Mouse (Mus musculus) hindbrain, embryonic 15.5 days (tissue): ENCODE results near the gene Gm21366. TPM values are rescaled to one million over a fixed set of nuclear protein-coding genes. Genes with fewer than 3 reads are reported as not detected.
"Not testable (repeated sequence)": the region's sequence is repeated elsewhere in the genome, so short reads cannot be mapped to it uniquely, and the experiment has no call there.

Experiments used
- ATAC-seq: fragments of 200-750 bp; cut with Nextera tagmentation; 2 replicates; pipeline ENCODE4 v1.8.0; 2017; ENCODE audit warnings: low read depth, moderate number of reproducible peaks, moderate TSS enrichment; ENCODE audit not compliant: low FRiP score
- H3K27ac ChIP-seq: fragments of 300-500 bp; sonication (generic); replicated peaks from 2 replicates; pipeline ENCODE4 v1.5.1; 2015; ENCODE audit warnings: mild to moderate bottlenecking, inconsistent platforms
- H3K27me3 ChIP-seq: fragments of 300-500 bp; sonication (generic); 2 replicates; pipeline ENCODE4 v1.6.1; 2015; ENCODE audit warnings: control low read depth, inconsistent platforms
- H3K36me3 ChIP-seq: fragments of 300-500 bp; sonication (generic); 2 replicates; pipeline ENCODE4 v1.6.1; 2015; ENCODE audit warnings: control low read depth, inconsistent platforms
- H3K4me1 ChIP-seq: fragments of 300-500 bp; sonication (generic); replicated peaks from 2 replicates; pipeline ENCODE4 v1.6.1; 2015; ENCODE audit warnings: control low read depth, inconsistent platforms
- H3K4me2 ChIP-seq: fragments of 300-500 bp; sonication (generic); 2 replicates; pipeline ENCODE4 v1.6.1; 2015; ENCODE audit warnings: moderate library complexity, mild to moderate bottlenecking, inconsistent platforms
- H3K4me3 ChIP-seq: fragments of 300-500 bp; sonication (generic); 2 replicates; pipeline ENCODE4 v1.5.1; 2015; ENCODE audit warnings: mild to moderate bottlenecking, inconsistent platforms
- H3K9ac ChIP-seq: fragments of 300-500 bp; sonication (generic); 2 replicates; pipeline ENCODE4 v1.6.1; 2015; ENCODE audit warnings: inconsistent platforms
- H3K9me3 ChIP-seq: fragments of 300-500 bp; sonication (generic); 2 replicates; pipeline ENCODE4 v1.6.1; 2016; ENCODE audit warnings: control low read depth, inconsistent platforms
- WGBS: fragments of 180-500 bp; shearing (Covaris S2); methylation state at CpG from one replicate; pipeline ENCODE4 v1.1.7; 2015; 5-methylcytosine and 5-hydroxymethylcytosine counted together
- polyA plus RNA-seq: library from polyadenylated mRNA; unstranded; fragments of >200 nt; fragmentation: Nextera tagmentation; extraction: Ambion mirVana; gene quantifications from 2 replicates; pipeline ENCODE4 v1.2.1, GENCODE M21; 2015

The Gm21366 gene
- not detected in 2 replicates for polyA plus RNA-seq

DNA sequence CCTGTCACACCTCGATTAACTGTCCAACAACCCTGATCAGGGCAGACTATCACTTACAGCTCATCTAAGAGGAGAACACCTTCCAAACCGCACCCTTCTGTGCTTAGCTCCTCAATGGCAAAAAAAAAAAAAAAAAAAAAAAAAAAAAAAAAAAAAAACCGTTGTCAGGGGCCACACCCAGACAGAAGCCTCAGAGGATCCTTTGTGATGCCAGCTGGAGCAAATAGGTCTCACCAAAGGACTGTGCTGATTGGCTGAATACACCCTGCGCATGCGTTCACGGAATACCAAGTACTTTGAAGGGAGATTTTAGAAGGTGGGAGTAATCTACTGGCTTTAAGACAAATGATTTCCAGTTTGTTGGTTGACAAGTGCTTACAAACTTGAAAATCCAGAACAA, at the start of gene Gm21366:
Gene Gm21366 (minus strand): TSS at position 101 of the 400 bp plus-strand sequence.
- H3K27ac ChIP-seq = not testable (repeated sequence)
- no CpG with 5 or more reads among the region's 6 CpGs for WGBS

More for the DNA sequence above, at the start of gene Gm21366:
- not testable (repeated sequence) for H3K9ac ChIP-seq, H3K4me3 ChIP-seq, H3K4me2 ChIP-seq, H3K4me1 ChIP-seq, H3K9me3 ChIP-seq, ATAC-seq, H3K36me3 ChIP-seq, H3K27me3 ChIP-seq
